ENCODE assay signal across 32 mouse cellular contexts in the genomic region with DNA sequence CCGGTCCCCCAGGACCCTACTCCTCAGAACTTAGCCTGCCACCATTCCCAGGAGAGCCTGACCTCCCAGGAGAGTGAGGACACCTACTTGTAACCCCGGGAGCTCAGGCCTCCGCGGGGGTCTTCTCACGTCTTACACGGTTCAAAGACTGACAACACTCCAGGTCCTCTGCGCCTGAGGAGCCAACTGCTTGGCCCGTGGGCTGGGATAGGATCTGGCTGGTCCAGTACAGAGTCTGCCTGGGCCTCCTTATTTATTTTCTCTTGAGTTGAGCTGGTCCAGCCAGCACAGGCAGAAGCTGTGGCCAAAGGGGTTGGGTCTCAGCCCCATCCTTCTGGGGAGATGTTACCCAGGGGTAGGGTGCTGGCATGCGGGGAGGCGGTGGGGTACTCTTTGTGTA. TPM values are rescaled to one million over a fixed set of nuclear protein-coding genes. Genes with fewer than 3 reads are reported as not detected.
"Had no signal": no experiment of that assay in that cellular context is flagged by ENCODE, and none has a peak within 500 bp of the region (broad histone marks: within the 10 kb centered on the region; RNA-seq: fewer than 3 reads in every experiment).

No protein-coding gene starts in this region.

- H3K9ac ChIP-seq: heart, embryonic 12.5 days; hindbrain, embryonic 13.5 days; hindbrain, embryonic 15.5 days; kidney, embryonic 15.5 days; limb, embryonic 12.5 days; liver, embryonic 12.5 days; liver, embryonic 14.5 days had no signal

- H3K27ac ChIP-seq: heart, embryonic 10.5 days; hindbrain, embryonic 13.5 days; hindbrain, embryonic 15.5 days; kidney, embryonic 15.5 days; kidney, postnatal 0 days; limb, embryonic 12.5 days; liver, embryonic 12.5 days; liver, embryonic 14.5 days had no signal

- H3K27me3 ChIP-seq: heart, embryonic 12.5 days had no signal

- DNase-seq: gastrocnemius, postnatal 10 days; gastrocnemius, postnatal 36 days; heart, adult 18-20 months; heart, postnatal 10 days; kidney, adult 11 months; kidney, adult 2 months; kidney, adult 9 months; kidney, postnatal 14 days; kidney, postnatal 36 days; layer of hippocampus, adult 9-11 months; layer of hippocampus, postnatal 36 days; left cerebral cortex, postnatal 4 days had no signal

- H3K4me3 ChIP-seq: heart, embryonic 10.5 days; heart, embryonic 12.5 days; hindbrain, embryonic 13.5 days; hindbrain, embryonic 15.5 days; kidney, embryonic 15.5 days; limb, embryonic 12.5 days; liver, embryonic 12.5 days had no signal

- H3K9me3 ChIP-seq: heart, embryonic 10.5 days; heart, embryonic 12.5 days; hindbrain, embryonic 13.5 days; hindbrain, embryonic 15.5 days; kidney, embryonic 15.5 days; liver, embryonic 12.5 days had no signal

RNA-seq across cellular contexts. Expression of a gene that starts 21.2 kb away (rescaled TPM):
- total RNA-seq: gastrocnemius, adult 18-20 months; gastrocnemius, postnatal 10 days; gastrocnemius, postnatal 36 days; heart, postnatal 10 days; heart, postnatal 25 days; hindbrain, postnatal 0 days; layer of hippocampus, adult 18-20 months; layer of hippocampus, postnatal 14 days; layer of hippocampus, postnatal 36 days; left cerebral cortex, postnatal 10 days; liver, adult 2 months had no signal
- polyA plus RNA-seq: heart, embryonic 12.5 days; heart, embryonic 14.5 days; hindbrain, embryonic 11.5 days; hindbrain, embryonic 15.5 days; intestine, embryonic 14.5 days; kidney, embryonic 15.5 days; limb, embryonic 12.5 days; liver, adult 2 months had no signal

RNA-seq across cellular contexts. Expression of a gene that starts 42.3 kb away (rescaled TPM):
- total RNA-seq: liver, adult 2 months had no signal
- polyA plus RNA-seq: hindbrain, embryonic 11.5 days; liver, embryonic 12.5 days; liver, embryonic 16.5 days had no signal
